Mouse (Mus musculus) brain, embryonic 14.5 days (tissue): ENCODE results near the gene Drosha.

ENCODE experiments used
- CTCF ChIP-seq: fragments of 200-500 bp; IDR thresholded peaks from 2 replicates; pipeline ENCODE4 v1.5.1; 2012; ENCODE audit warnings: inconsistent platforms, mild to moderate bottlenecking, moderate library complexity, borderline replicate concordance; ENCODE audit not compliant: insufficient read depth, insufficient read length; ENCODE audit errors: extremely low read depth
- POLR2A ChIP-seq: fragments of 200-500 bp; IDR thresholded peaks from 2 replicates; pipeline ENCODE4 v1.6.1; 2012; ENCODE audit warnings: mild to moderate bottlenecking, inconsistent platforms, borderline replicate concordance; ENCODE audit not compliant: poor library complexity, insufficient read depth, insufficient read length, severe bottlenecking; ENCODE audit errors: extremely low read depth

DNA sequence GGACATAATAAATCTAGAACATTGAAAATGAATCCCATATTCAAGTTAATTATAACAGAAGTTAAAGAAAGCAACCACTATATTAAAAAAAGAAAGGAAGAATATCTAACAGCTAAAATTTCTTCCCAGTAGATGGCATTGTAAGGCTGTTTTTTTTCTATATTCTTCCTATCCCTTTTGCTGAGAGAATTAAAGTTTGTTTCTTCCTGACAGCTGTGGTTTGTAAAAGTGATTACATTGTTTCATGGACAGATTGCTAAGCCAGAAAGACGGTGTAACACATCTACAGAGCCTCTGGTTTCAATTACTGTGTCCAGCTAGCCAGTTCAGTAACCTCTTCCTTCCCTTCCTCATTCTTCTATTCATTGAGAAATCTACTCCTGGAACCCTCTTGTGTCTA, 39.1 kb downstream of the Drosha start:
- TF ChIP-seq CTCF (peak; percentile 7; the same call in 1 of the 2 replicates), POLR2A (no peak)
